Mouse (Mus musculus) small intestine, adult 10 weeks (tissue): ENCODE measurements around the gene Ms4a6c. TPM values are rescaled to one million over a fixed set of nuclear protein-coding genes. Genes with fewer than 3 reads are reported as not detected.

Experiments used
- polyA plus RNA-seq: library from polyadenylated mRNA; stranded (reverse); fragments of 350-450 nt; fragmentation: Illumina TruSeq; extraction: RNeasy Lipid Tissue Mini Kit (QIAGEN cat#74804); gene quantifications from one replicate; pipeline ENCODE4 v1.2.3, GENCODE M21; 2014; ENCODE audit warnings: low replicate concordance

Gene Ms4a6c
- 45.5 TPM for polyA plus RNA-seq

GRCm38 (mm10) chr19:11469215-11469614, at the start of gene Ms4a6c:
Ms4a6c (plus strand) TSS chr19:11469366.

GRCm38 (mm10) chr19:11443338-11443737, 25.8 kb upstream of the Ms4a6c start, which contains the start of gene Ms4a4b:
Ms4a4b (plus strand) TSS chr19:11443553.

GRCm38 (mm10) chr19:11485746-11486145, 16.6 kb downstream of the Ms4a6c start, which contains the start of gene Gm8369:
Gm8369 (plus strand) TSS chr19:11485938.

GRCm38 (mm10) chr19:11516246-11516645, 47.1 kb downstream of the Ms4a6c start, which contains the start of gene Ms4a6b:
Ms4a6b (plus strand) TSS chr19:11516512.

Other genes with a start within 250 kb of the Ms4a6c start
- gene Ms4a12, start 236.9 kb upstream of the Ms4a6c start, polyA plus RNA-seq = 118 TPM
- gene Ms4a1, start 203.1 kb upstream of the Ms4a6c start, polyA plus RNA-seq = 18.9 TPM
- gene Ms4a5, start 185.5 kb upstream of the Ms4a6c start, polyA plus RNA-seq = not detected
- 5.7 TPM for gene Ms4a14, start 154.9 kb upstream of the Ms4a6c start, polyA plus RNA-seq
- gene Ms4a7, start 133.2 kb upstream of the Ms4a6c start, polyA plus RNA-seq = 28.0 TPM
- 18.4 TPM for gene Ms4a4a, start 93.8 kb upstream of the Ms4a6c start, polyA plus RNA-seq
- gene Ms4a4c, start 64.6 kb upstream of the Ms4a6c start, polyA plus RNA-seq = 5.5 TPM
- 8.9 TPM for gene Ms4a4b, start 25.8 kb upstream of the Ms4a6c start, polyA plus RNA-seq
- gene Gm8369, start 16.6 kb downstream of the Ms4a6c start, polyA plus RNA-seq = 4.4 TPM
- 24.6 TPM for gene Ms4a6b, start 47.1 kb downstream of the Ms4a6c start, polyA plus RNA-seq
- gene Ms4a4d, start 67.4 kb downstream of the Ms4a6c start, polyA plus RNA-seq = 41.4 TPM
- 12.8 TPM for gene Ms4a6d, start 135.5 kb downstream of the Ms4a6c start, polyA plus RNA-seq
- not detected for gene Ms4a2, start 154.4 kb downstream of the Ms4a6c start, polyA plus RNA-seq
- gene Ms4a3, start 171.5 kb downstream of the Ms4a6c start, polyA plus RNA-seq = not detected
- not detected for gene Oosp2, start 191.2 kb downstream of the Ms4a6c start, polyA plus RNA-seq
- gene Oosp1, start 221.8 kb downstream of the Ms4a6c start, polyA plus RNA-seq = 0.63 TPM
- gene Oosp3, start 227.7 kb downstream of the Ms4a6c start, polyA plus RNA-seq = not detected